Mouse (Mus musculus): ENCODE measurements around the gene Hepacam. TPM values are rescaled to one million over a fixed set of nuclear protein-coding genes. Genes with fewer than 3 reads are reported as not detected.

Hepacam gene
- polyA plus RNA-seq, 1 experiment: 2.9 TPM

DNA sequence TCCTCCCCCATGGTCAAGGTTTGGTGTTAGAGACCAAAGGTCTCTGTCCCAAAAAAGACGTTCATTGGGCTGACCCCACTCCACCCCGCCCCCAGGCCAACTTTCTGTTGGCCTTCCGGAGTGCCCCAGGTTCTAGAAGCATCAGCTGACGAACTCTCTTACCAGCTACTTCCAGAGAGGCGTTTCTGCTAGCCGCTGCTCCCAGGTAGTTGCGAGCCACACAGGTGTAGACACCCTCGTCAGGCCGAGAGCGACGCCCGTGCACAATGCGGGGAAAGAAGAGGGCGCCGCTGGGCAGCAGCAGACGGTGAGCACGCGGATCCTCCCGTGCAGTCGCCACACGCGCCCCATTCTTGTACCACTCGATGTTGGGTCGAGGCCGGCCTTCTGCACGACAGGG lies 62.2 kb downstream of the Hepacam start:
- Histone ChIP-seq H3K4me1 (ENCODE audit: control insufficient read depth, insufficient read depth, low read length) (peaks cover 9% of the 10 kb centered on the region), H3K4me3 (replicated peaks; ENCODE audit: extremely low read depth, low read depth, low read length) (no peak overlapping the region)
- no peak for DNase-seq
- no peak for TF ChIP-seq POLR2A (IDR thresholded peaks at IDR 0.05; ENCODE audit: borderline replicate concordance, extremely low read depth, low read depth, low read length)
- no peak for TF ChIP-seq CTCF (IDR thresholded peaks at IDR 0.05; ENCODE audit: insufficient read depth, low read length)
- WGBS: 28% methylated on average over 26 of the region's 26 CpGs

DNA sequence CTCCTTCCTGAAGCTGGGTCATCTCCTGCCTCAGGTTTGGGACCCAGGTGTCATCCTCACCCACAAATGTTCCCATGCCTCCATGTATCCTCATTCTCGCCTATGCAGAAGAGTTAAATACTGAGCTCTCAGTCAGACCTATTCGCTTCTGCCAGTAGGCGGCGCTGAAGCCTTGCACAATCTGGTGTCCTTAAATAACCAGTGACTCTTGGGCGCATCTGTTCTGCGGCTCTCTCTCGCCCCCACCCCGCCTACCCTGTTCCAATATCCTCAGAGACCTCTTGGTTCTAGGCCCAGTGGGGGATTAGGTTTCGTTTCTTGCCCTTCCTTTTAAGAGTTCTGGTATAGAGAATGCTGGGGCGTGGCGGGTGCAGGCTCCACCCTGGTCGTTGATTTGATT lies 63.4 kb downstream of the Hepacam start:
- TF ChIP-seq POLR2A (IDR thresholded peaks at IDR 0.05; ENCODE audit: borderline replicate concordance, extremely low read depth, low read depth, low read length) (no peak), CTCF (IDR thresholded peaks at IDR 0.05; ENCODE audit: insufficient read depth, low read length) (peak; percentile 90)
- WGBS: 4% methylated on average over 12 of the region's 12 CpGs
- H3K4me1 ChIP-seq (ENCODE audit: control insufficient read depth, insufficient read depth, low read length): peaks cover 9% of the 10 kb centered on the region
- no peak overlapping the region for H3K4me3 ChIP-seq (replicated peaks; ENCODE audit: extremely low read depth, low read depth, low read length)
- peak; percentile 84 for DNase-seq

DNA sequence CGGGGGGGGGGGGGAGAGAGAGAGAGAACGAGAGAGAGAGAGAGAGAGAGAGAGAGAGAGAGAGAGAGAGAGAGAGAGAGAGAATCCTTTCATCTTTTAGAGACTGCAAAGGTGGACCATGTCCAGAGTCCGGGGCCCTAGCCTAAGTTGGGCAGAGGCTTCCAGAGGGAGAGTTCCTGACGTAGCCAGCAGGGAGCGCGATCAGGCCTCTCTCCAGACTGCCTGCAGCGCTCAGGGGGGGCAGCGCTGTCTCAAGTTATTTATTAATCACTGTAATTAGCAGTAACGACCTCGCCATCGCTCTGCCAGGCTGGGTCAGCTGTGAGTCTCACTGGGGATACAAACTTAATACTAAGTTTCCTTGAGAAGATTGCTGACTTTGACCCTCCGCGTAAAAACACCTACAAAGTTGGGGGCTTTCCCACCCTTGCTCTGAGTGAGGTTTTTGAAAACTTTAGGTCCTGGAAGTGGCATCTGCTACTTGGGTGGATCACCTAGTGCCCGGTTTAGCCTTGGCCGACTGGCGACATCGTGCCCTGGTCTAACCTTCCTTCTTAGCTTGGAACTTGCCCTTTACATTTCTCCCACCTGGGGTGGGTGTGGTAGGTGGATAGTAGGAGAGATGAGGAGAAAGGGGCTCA lies 65.0 kb downstream of the Hepacam start:
- Histone ChIP-seq H3K4me1 (ENCODE audit: control insufficient read depth, insufficient read depth, low read length) (peaks cover 9% of the 10 kb centered on the region), H3K4me3 (replicated peaks; ENCODE audit: extremely low read depth, low read depth, low read length) (no peak overlapping the region)
- TF ChIP-seq CTCF (IDR thresholded peaks at IDR 0.05; ENCODE audit: insufficient read depth, low read length) (peak; percentile 34; the same call in 1 of the 2 replicates), POLR2A (IDR thresholded peaks at IDR 0.05; ENCODE audit: borderline replicate concordance, extremely low read depth, low read depth, low read length) (no peak)
- DNase-seq: peak; percentile 39
- WGBS: 3% methylated on average over 16 of the region's 17 CpGs

DNA sequence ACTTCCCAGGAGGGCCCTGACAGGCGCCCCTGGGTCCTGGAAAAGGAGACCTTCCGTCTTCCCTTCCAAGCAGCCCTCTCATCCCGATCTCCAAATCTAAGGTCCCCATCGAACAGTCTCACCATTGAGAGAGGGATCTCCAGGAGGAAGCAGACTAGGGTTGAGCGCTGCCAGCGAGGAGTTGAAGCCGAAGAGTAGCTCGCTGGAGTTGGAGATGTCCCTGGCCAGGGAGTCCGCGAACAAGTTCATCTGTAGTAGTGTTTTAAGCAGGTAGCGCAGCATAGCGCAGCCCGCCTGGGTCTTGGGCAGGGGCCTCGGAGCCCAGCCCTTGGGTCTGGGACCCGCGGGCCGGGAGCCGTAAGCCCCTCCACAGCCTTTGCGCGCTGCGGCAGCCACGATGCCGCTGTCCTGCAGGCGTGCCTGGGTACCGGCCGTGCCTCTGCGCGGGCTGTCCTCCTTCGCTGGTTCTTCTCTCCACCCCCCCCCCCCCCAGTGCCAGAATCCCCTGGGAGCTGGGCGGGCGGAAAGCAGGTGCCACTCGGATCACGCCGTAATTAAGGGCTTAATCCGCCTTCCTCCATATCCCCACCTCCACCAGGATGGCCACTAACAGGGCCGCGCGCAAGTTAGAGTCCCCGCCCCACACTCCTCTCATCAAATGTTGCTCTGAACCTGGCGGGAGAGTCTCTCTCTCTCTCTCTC lies 65.7 kb downstream of the Hepacam start, which contains the start of gene Robo3:
Gene Robo3, minus strand, starts transcription at position 527 of the 702 bp plus-strand sequence.
- 1% methylated on average over 40 of the region's 40 CpGs for WGBS
- TF ChIP-seq CTCF (IDR thresholded peaks at IDR 0.05; ENCODE audit: insufficient read depth, low read length): no peak
- DNase-seq: no peak
- H3K4me3 ChIP-seq (replicated peaks; ENCODE audit: extremely low read depth, low read depth, low read length): no peak within 1 kb of the TSS
- H3K4me1 ChIP-seq (ENCODE audit: control insufficient read depth, insufficient read depth, low read length): peaks cover 9% of the 10 kb centered on the region

DNA sequence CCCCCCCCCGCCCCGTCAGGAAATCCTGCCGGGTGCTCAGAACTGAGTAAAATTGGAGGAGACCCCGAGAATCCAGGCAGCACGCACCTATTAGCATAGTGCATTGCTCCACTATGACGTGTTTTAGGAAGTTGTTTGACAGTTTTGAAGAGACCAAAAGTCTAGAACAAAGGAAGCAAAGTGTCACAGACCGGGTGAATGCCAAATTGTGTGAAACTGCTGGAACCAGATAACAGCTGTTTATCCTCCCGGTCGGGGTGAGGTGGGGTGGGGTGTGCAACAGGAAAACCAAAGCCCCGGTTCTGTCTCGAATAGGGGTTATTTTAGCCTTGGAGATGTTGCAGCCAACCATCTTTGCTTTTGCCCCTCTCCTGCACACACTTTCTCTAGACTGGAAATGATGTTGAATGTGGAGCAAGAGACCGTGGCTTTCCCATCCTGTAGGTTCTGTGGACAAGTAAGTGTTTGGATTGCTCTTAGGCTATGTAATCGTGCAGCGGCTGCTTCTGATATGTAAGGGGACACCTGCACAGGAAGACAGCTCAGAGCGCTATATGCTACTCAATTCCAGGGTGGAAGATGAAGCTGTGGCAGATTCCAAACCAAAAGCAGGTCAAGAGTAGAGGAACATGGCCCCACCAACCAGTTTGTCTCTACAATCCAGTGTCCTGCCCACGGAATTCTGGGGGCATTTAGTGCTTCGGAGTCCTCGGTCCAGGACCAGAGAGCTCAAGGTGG lies 66.8 kb downstream of the Hepacam start:
- no peak for DNase-seq
- 3% methylated on average over 18 of the region's 18 CpGs for WGBS
- H3K4me3 ChIP-seq (replicated peaks; ENCODE audit: extremely low read depth, low read depth, low read length): no peak overlapping the region

DNA sequence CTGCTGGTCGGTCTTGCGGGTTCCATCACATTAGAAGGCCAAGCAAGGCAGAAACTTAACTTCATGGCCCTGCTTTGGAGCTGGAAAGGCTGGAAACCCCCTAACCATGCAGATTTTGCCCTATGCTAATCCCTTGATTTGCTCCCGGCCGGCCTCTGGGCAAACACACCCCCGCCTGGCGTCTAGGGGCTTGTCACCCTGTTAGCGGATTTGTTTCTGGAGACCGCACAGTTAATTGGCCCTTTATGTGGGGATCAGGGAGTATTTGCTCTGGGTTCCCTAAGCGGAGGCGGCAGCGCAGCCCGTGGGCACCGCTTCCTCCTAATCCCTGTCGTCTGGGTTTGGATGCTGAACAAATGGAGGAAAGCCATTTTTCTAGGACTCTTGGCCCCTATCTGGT lies 67.8 kb downstream of the Hepacam start:
- WGBS: 13% methylated on average over 14 of the region's 14 CpGs

More for the DNA sequence above, 66.8 kb downstream of the Hepacam start:
- TF ChIP-seq POLR2A (IDR thresholded peaks at IDR 0.05; ENCODE audit: borderline replicate concordance, extremely low read depth, low read depth, low read length): no peak
- TF ChIP-seq CTCF (IDR thresholded peaks at IDR 0.05; ENCODE audit: insufficient read depth, low read length): no peak
- H3K4me1 ChIP-seq (ENCODE audit: control insufficient read depth, insufficient read depth, low read length): peaks cover 9% of the 10 kb centered on the region

DNA sequence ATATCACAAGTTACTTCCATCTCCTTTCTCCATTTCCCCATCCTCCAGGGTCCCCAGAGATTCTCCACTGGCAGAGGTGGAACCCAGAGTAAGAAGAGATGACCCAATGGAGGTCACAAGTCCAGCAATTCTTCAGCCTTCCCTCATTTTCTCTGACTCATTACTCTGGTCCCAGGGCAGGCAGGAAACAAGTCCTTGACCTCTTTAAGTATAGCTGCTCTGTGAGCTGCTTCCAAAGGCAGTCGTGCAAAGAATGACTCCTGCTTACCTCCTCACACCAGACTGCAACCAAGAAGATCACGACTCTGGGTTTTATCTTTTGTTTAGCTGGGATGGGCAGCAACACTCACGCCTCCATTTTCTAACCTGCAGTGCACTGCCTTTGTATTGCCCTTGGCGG lies 68.5 kb downstream of the Hepacam start:
- DNase-seq: no peak
- Histone ChIP-seq H3K4me1 (ENCODE audit: control insufficient read depth, insufficient read depth, low read length) (peaks cover 9% of the 10 kb centered on the region), H3K4me3 (replicated peaks; ENCODE audit: extremely low read depth, low read depth, low read length) (no peak overlapping the region)
- TF ChIP-seq CTCF (IDR thresholded peaks at IDR 0.05; ENCODE audit: insufficient read depth, low read length) (no peak), POLR2A (IDR thresholded peaks at IDR 0.05; ENCODE audit: borderline replicate concordance, extremely low read depth, low read depth, low read length) (no peak)
- 16% methylated on average over 4 of the region's 4 CpGs for WGBS

More for the DNA sequence above, 67.8 kb downstream of the Hepacam start:
- no peak for DNase-seq
- TF ChIP-seq CTCF (IDR thresholded peaks at IDR 0.05; ENCODE audit: insufficient read depth, low read length) (no peak), POLR2A (IDR thresholded peaks at IDR 0.05; ENCODE audit: borderline replicate concordance, extremely low read depth, low read depth, low read length) (no peak)
- peaks cover 9% of the 10 kb centered on the region for H3K4me1 ChIP-seq (ENCODE audit: control insufficient read depth, insufficient read depth, low read length)
- H3K4me3 ChIP-seq (replicated peaks; ENCODE audit: extremely low read depth, low read depth, low read length): no peak overlapping the region

Other genes with a start within 250 kb of the Hepacam start
- gene Pknox2, start 219.9 kb upstream of the Hepacam start, polyA plus RNA-seq (2012; rRNA removed): 32.2 and 37.2 TPM in 2 replicates
- 2.3 and 3.1 TPM in 2 replicates for gene Tmem218, start 159.1 kb upstream of the Hepacam start, polyA plus RNA-seq (2012; rRNA removed)
- 4.4 and 6.5 TPM in 2 replicates for gene Slc37a2, start 111.6 kb upstream of the Hepacam start, polyA plus RNA-seq (2012; rRNA removed)
- 1.7 and 2.1 TPM in 2 replicates for gene Ccdc15, start 18.9 kb upstream of the Hepacam start, polyA plus RNA-seq (2012; rRNA removed)
- gene Robo4, start 34.5 kb downstream of the Hepacam start, polyA plus RNA-seq (2012; rRNA removed): 67.8 and 88.4 TPM in 2 replicates
- gene Robo3, start 65.9 kb downstream of the Hepacam start, polyA plus RNA-seq (2012; rRNA removed): 0.07 and 0.22 TPM in 2 replicates
- 22.9 and 28.5 TPM in 2 replicates for gene Msantd2, start 122.0 kb downstream of the Hepacam start, polyA plus RNA-seq (2012; rRNA removed)
- gene Esam, start 160.7 kb downstream of the Hepacam start, polyA plus RNA-seq (2012; rRNA removed): 229 and 240 TPM in 2 replicates
- gene Vsig2, start 171.9 kb downstream of the Hepacam start, polyA plus RNA-seq (2012; rRNA removed): 60.7 and 63.3 TPM in 2 replicates
- 19.8 and 20.2 TPM in 2 replicates for gene Nrgn, start 185.6 kb downstream of the Hepacam start, polyA plus RNA-seq (2012; rRNA removed)
- 6.2 and 9.3 TPM in 2 replicates for gene Siae, start 188.3 kb downstream of the Hepacam start, polyA plus RNA-seq (2012; rRNA removed)
- gene Spa17, start 246.4 kb downstream of the Hepacam start, polyA plus RNA-seq (2012; rRNA removed): 2.6 and 3.1 TPM in 2 replicates

All from lung, adult 2 months (tissue).